Mouse (Mus musculus) thymus, postnatal 14 days (tissue): ENCODE data around the gene Matn1.

Source experiments
- DNase-seq: peaks from one replicate; pipeline ENCODE4 v3.0.0; 2021

The Matn1 gene

DNA sequence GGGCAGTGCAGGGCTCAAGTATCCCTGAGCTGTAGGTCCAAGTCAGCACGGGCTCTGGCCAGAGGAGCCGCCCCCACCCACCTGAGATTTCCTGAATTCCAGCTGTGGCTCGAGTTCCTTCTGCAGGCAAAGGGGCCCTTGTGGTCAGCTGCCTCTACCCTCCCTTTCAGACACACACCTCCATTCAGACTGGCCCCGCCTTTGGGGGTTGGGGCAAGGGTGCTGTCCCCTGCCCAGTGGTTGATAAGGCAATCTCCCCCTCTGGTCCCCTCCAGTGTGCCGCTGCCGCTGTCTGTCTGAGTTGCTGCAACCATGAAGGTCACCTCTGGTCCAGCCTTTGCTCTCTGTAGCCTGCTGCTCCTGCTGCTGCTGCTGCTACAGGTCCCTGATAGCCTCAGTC, at the start of gene Matn1:
Gene Matn1, plus strand, starts transcription at position 274 of the 400 bp plus-strand sequence.
- no peak for DNase-seq

- no peak for DNase-seq
Measured at GRCm38 (mm10) chr4:130895701-130896100, 48.5 kb upstream of the Matn1 start.

GRCm38 (mm10) chr4:130896372-130896771, 47.8 kb upstream of the Matn1 start:
- peak; percentile 85 for DNase-seq

GRCm38 (mm10) chr4:130899383-130899781, 44.8 kb upstream of the Matn1 start:
- no peak for DNase-seq

GRCm38 (mm10) chr4:130899782-130900427, 44.3 kb upstream of the Matn1 start:
- peak; percentile 49 for DNase-seq

DNA sequence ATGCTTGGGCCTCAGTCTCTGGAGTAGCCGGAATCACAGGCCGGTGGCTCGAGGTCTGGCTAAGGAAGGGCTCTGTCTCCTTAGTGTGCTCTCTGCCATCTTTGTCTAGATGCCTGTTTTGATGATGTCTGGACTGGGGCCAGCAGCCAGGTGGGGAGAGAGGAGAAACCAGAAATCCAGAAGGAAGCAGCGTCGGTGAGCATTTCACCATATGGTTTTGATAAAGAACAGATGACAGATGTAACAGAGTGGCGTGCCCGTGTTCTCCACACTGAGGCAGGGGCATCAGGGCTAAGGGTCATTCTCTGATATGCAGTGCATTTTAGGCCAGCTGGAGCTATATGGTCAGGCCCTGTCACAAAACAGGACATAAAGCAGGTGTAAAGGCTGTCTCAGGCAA, 43.4 kb upstream of the Matn1 start:
- DNase-seq = no peak

DNA sequence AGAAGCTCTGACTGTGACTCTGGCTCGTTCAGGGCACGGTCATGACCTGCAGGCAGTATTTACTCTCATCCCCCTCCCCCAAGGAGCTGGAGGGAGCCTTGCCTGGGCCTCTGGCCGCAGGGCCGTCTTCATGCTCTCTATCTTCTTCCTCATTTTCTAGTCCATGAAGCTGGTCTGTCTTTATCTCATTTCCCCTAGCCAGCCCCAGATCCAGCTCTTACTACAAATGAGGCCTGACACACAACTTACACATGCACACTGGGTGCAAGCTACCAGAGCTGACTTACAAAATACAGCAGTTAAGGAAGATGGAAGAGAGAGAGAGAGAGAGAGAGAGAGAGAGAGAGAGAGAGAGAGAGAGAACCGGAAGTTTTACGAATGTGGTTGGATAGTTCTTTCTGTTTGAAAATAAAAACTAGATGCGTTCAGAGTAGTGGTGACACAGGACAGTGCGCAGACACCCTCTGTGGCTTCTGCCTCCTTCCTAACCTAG, 41.9 kb upstream of the Matn1 start:
- no peak for DNase-seq

DNA sequence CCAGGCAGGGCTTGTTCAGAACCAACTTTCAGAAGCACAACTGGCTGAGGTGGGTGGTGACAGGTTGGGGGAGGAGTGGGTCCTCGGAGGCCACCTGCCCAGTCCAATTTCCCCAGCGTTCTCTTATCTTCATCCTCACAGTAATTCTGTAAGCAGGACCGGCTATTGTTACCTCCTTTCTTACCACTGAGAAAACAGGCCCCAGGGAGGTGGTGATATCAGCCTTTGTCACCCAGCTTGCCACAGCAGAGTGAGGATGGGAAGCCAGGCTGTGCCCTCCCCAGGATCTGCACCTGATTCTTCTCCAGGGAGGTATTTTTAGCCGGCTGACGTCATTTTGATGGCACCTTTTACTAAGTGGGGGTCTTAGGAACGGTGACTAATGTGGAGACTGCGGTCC, 39.2 kb upstream of the Matn1 start:
- no peak for DNase-seq

DNA sequence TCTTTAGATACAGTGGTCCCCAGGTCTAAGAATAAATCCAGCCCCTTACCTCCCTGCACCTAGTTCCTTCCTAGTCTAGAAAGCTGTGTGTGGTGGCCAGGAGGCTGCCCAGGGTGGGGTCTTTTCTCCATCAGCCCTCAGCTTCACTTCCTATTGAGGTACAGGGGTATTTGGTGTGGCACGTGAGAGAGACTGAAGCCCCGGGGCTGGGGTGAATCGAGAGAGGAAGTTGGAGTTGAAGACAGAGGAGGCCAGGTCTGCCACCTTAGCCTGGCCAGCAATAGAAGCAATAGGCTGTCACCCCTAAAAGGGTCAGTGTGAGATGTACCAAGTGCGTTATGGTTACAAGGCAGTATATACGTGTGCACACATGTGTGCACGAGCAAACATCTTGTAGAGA, 38.3 kb upstream of the Matn1 start:
- DNase-seq = no peak

GRCm38 (mm10) chr4:130906296-130906695, 37.9 kb upstream of the Matn1 start:
- DNase-seq = no peak

- no peak for DNase-seq
Measured at GRCm38 (mm10) chr4:130907200-130908069, 36.8 kb upstream of the Matn1 start.

DNA sequence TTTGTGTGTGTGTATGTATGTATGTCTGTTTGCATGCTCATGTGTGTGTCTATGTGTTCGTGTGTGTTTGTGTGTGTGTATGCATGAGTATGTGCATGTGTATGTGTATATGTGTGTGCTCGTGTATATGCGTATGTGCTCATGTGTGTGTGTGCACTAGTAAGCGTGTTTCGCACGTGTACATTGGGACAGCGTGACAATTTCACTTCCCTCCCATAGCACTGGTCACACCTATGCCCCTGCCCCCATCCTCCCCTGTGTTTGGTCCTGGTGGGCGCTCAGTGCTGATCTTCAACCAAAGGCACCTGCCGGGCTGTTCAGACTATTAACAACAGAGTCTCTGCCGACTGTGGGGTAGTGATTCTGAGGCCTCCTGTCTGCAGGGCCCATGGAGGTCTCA, 36.1 kb upstream of the Matn1 start:
- no peak for DNase-seq

DNA sequence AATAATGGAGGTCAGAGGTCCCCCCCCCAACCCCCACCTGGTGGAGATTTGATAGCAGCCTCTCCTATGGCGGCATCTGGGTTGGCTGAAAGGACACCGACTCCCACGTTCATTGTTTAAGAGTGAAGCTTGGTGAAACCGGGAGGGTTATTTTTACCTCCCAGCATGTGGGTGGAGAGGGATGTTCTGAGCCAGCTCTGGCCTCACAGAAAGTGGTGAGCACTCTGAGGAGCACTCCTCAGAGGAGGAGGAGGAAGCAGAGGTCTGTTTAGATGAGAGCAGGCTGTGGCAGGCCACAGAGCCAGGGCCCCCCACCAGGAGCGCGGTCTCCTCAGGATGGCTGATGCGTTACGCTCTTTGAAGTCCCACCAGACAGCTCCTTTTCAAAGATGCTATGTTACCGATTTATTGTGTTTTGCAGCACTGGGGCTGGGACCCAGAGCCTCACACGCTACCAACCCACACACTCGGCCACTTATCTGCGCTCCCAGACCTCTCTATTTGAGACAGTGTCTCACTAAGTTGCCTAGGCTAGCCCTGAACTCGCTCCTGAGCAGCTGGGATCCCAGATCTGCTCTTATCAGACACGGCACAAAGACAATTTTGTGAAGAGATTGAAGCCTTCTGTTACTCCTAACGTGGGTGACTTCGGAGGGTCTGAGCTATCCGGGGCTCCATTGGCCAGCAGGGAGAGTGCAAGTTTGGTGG, 34.9 kb upstream of the Matn1 start:
- DNase-seq = peak; percentile 58

DNA sequence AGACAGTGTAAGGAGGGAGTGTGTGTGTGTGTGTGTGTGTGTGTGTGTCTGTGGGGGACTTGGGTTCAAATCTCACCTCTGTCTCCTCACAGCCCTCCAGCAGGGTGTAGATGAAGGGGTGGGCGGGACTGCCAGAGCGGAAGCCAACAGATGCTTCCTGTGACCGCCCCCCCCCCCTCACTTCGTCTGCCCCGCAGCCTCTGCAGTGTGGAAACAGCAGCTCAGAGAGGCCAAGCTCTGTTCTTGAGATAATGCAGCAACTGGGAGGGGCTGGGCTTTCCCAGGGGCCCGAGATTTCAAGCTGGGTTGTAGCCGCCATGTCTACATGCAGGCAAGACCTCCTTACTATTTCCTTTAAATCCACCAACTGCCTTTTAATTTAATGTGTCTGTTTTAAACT, 33.5 kb upstream of the Matn1 start:
- peak; percentile 76 for DNase-seq

DNA sequence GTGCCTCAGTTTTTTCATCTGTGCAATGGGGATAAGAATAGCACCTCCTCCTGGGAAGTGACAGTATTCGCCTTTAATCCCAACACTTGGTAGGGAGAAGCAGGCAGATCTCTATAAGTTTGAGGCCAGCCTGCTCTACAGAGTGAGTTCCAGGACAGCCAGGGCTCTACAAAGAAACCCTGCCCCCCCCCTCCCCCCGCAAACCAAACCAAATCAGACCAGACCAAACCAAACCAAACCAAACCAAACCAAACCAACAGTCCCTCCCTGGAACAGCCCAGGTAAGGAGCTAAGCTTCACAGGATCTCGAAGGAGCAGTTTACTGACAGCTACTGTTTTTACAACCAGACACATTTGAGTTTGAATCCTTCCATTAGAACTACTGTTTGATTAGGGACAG, 31.6 kb upstream of the Matn1 start:
- no peak for DNase-seq

GRCm38 (mm10) chr4:130913077-130913476, 31.1 kb upstream of the Matn1 start, which contains the start of gene Laptm5:
Gene Laptm5, plus strand, starts transcription at chr4:130913125.
- DNase-seq = peak; percentile 88

DNA sequence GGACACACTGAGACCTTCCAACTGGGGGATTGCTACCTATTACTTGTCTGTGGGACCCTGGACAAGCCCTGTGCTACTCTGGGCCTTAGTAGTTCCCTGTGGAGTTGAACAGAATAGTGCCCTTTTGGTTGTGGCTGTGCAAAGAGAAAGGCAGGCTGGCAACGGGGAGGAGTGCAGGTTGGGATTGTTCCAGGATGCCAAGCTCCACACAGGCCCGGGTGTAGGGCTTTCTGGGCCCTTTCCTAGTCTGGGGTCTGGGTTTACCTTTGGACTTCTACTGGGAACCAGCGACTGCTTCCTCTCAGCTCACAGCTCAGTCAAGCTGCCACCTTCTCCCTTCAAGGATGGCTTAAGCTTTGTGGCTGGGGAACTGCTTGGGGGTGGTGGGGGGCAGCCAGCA, 30.7 kb upstream of the Matn1 start:
- peak; percentile 46 for DNase-seq

DNA sequence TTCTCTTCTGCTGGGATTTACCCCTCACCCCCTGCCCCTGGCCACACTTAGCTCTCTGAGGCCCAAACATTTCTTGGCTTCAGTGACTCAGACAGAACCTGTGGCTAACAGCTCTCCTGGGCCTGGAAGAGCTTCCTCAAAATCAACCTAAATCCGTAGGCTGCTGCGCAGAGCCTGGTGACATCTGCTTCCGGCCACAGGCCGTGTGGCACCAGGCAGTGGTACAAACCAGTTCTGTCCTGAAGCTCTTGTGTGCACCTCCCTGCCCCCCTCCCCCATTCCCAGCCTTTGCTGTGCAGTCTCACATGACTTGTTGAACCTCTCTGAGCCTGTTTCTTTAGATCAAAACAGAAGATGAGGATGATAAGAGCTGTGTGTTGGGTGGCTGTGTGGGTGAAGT, 30.2 kb upstream of the Matn1 start:
- peak; percentile 81 for DNase-seq

- peak; percentile 55 for DNase-seq
Measured at GRCm38 (mm10) chr4:130914527-130914926, 29.7 kb upstream of the Matn1 start.

DNA sequence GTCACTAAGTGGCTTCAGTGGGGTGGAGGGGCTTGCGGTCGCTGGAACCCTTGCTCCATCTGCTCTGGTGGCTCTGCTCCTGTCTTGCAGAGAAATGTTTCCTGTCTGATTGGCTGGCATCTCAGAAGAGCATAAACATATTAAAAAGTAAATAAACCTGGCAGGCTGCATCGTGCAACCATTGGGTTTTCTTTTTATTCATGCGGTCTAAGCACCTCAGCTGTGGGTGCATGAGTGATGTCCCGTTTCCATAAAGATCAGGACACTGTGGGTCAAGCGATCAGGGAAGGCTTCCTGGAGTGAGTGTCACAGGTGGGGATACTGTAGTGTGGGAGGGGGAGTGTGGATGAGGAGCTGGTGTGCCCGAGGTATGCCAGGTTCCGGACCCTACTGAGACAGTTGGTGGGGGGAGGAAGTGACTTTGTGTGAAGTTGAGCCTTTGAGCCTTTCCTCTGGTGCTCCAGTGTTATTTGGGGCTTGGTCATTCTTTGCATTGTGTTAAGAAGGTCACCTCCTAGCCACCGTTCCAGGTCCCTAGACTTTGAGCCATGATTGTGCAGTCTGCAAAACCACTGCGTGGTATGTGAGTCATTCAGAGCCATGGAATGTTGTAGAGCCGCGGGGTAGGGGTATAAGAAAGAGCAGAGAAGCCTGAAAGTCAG, 29.0 kb upstream of the Matn1 start:
- DNase-seq = peak; percentile 58

DNA sequence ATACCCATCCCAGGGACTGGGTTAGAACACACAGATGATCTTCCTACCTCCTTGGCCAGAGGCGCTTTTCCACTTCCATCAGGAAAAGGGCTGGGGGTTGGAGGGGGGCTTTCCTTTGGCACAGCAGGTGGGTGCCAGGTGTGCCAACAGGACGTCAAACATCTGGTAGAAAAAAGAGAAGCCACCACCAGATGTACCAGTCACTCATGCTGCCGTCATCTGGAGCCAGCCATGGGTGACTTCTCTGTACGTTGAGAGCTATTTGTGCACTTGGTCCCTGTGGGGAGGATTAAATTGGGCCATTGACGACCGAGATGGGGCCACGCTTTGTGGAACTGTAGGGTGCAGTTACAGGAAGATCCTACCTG, 28.5 kb upstream of the Matn1 start:
- peak; percentile 67 for DNase-seq

GRCm38 (mm10) chr4:130916639-130917038, 27.5 kb upstream of the Matn1 start:
- DNase-seq = no peak

DNA sequence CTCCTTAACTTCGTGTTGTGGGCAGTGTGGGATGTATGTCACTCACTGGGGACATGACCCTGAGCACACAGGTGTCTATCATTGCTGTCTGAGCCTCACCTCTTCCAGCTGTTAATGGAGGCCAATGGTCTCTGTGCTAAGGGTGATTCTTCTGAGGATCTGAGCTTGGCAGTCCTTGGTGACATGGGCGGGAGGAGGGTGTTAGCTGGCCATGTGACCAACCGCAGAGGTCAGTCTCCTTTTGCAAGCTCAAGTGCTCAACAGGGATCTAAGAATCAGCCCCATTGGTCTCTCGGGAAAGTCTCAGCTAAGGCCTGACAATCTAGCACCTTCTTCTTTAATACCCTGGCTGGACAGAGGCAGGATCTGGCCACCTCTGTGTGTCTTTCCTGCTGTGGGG, 26.6 kb upstream of the Matn1 start:
- DNase-seq = no peak
